Mouse (Mus musculus) embryo, embryonic 11.5 days (tissue): Measurements from ENCODE around the gene Piwil1.
A peak's percentile ranks its signal among the peaks of the same experiment; 100 is the strongest.

Experiments used
- DNase-seq: peaks from one replicate; pipeline ENCODE4 v3.0.0-alpha.2; 2012; ENCODE audit warnings: low read depth, low spot score

Piwil1 gene

GRCm38 (mm10) chr5:128702224-128702623 lies at the start of gene Piwil1:
Gene Piwil1 (plus strand): TSS chr5:128702524.
- no peak for DNase-seq

- DNase-seq, result no peak
Observed at GRCm38 (mm10) chr5:128656496-128657135, 45.7 kb upstream of the Piwil1 start.

- DNase-seq, result no peak
Observed at GRCm38 (mm10) chr5:128660101-128660500, 42.2 kb upstream of the Piwil1 start.

- no peak for DNase-seq
Observed at GRCm38 (mm10) chr5:128662881-128663280, 39.4 kb upstream of the Piwil1 start.

GRCm38 (mm10) chr5:128663976-128664375 lies 38.3 kb upstream of the Piwil1 start:
- no peak for DNase-seq

- no peak for DNase-seq
Observed at GRCm38 (mm10) chr5:128665045-128665444, 37.3 kb upstream of the Piwil1 start.

GRCm38 (mm10) chr5:128667303-128667702 lies 35.0 kb upstream of the Piwil1 start:
- no peak for DNase-seq

- no peak for DNase-seq
Observed at GRCm38 (mm10) chr5:128674124-128674523, 28.2 kb upstream of the Piwil1 start.

GRCm38 (mm10) chr5:128677373-128677772 lies 25.0 kb upstream of the Piwil1 start:
- DNase-seq, result no peak

GRCm38 (mm10) chr5:128677861-128678260 lies 24.5 kb upstream of the Piwil1 start:
- DNase-seq, result no peak

- DNase-seq, result no peak
Observed at GRCm38 (mm10) chr5:128681456-128681855, 20.9 kb upstream of the Piwil1 start.

GRCm38 (mm10) chr5:128684192-128684591 lies 18.1 kb upstream of the Piwil1 start:
- DNase-seq, result no peak

- DNase-seq, result peak; percentile 37
Observed at GRCm38 (mm10) chr5:128684621-128685020, 17.7 kb upstream of the Piwil1 start.

- DNase-seq, result no peak
Observed at GRCm38 (mm10) chr5:128687139-128687538, 15.2 kb upstream of the Piwil1 start.

- DNase-seq, result no peak
Observed at GRCm38 (mm10) chr5:128694107-128694506, 8.2 kb upstream of the Piwil1 start.

GRCm38 (mm10) chr5:128694611-128695325 lies 7.6 kb upstream of the Piwil1 start:
- DNase-seq, result no peak

GRCm38 (mm10) chr5:128696824-128697223 lies 5.5 kb upstream of the Piwil1 start:
- DNase-seq, result no peak

GRCm38 (mm10) chr5:128700716-128701115 lies 1.6 kb upstream of the Piwil1 start:
- DNase-seq, result no peak

GRCm38 (mm10) chr5:128703688-128704087 lies 1.4 kb downstream of the Piwil1 start:
- no peak for DNase-seq

GRCm38 (mm10) chr5:128704134-128704904 lies 2.0 kb downstream of the Piwil1 start:
- peak; percentile 56 for DNase-seq

- no peak for DNase-seq
Observed at GRCm38 (mm10) chr5:128706467-128706866, 4.1 kb downstream of the Piwil1 start.

- no peak for DNase-seq
Observed at GRCm38 (mm10) chr5:128707271-128707670, 4.9 kb downstream of the Piwil1 start.
